Mouse (Mus musculus): ENCODE results near the gene Psmd13.

Psmd13 gene

DNA sequence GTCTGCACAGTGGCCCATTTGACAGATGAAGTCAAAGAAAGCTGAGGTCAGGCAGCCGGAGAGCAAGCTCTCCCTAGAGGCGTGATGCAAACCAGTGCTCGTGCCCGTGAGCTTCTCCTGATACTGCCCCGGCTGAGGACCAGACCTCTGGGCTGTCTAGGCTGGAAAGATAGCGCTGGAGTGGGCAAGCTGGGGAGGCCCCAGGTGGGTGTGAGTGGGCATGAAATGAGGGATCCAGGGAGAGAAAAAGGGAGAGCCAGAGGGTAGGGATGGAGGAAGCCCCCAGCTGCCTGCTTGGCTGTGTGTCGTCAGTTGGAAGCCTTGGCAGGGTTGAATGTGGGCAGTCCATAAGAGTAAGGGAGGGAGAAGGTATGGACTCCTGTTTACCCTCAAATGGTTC lies 62.5 kb downstream of the Psmd13 start:
- DNase-seq (ENCODE audit: low read depth, low spot score), result no peak

DNA sequence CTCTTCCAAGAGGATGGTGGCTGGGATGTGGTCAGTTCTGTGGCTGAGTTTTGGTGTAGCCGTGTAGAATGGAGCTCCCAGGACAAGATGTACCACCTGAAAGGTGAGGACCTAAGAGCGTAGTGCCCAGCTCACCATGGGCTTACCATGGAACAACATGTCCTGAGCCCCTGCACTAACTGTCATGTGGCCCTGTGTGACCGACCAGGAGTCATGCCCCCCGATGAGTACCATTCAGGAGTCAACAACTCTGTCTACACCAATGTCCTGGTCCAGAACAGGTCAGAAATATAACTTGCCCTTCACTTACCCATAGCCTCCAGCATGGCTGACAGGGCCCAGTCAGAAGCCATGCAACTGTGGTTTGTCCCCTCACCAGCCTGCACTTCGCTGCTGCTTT lies 63.5 kb downstream of the Psmd13 start:
- no peak for DNase-seq (ENCODE audit: low read depth, low spot score)

DNA sequence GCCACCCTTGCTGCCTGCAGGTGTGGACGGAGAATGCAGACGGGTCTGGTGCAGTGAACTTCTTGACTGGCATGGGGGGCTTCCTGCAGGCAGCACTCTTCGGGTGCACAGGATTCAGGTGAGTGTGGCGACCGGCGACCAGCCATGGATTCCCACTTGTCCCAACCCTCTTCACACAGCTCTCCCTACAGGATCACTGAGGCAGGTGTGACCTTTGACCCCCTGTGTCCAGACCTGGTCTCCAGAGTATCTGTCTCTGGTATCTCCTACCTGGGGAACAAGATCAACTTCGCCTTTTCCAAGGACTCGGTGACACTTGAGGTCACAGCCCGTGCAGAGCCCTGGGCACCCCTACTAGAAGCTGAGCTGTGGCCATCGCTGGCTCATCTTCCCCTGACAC lies 64.5 kb downstream of the Psmd13 start:
- no peak for DNase-seq (ENCODE audit: low read depth, low spot score)

DNA sequence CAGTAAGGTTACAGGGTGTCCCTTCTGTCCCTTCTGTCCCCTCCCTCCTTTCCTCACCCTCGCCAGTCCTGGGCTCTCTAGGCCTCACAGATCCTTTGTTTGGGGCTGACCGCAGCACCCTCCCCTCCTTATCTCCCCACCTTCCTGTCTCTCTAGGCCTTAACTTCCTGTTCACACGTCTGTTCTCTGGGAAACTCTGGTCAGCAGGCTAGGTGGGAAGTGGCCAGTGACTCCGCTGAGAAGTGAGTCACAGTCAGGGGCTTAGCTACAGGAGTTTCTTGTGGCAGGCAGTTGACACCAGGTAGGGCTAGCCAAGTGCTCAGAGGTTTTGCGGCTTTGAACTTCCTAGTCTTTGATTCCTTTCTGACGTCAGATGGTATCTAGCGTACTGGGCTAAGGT lies 65.2 kb downstream of the Psmd13 start:
- no peak for DNase-seq (ENCODE audit: low read depth, low spot score)

DNA sequence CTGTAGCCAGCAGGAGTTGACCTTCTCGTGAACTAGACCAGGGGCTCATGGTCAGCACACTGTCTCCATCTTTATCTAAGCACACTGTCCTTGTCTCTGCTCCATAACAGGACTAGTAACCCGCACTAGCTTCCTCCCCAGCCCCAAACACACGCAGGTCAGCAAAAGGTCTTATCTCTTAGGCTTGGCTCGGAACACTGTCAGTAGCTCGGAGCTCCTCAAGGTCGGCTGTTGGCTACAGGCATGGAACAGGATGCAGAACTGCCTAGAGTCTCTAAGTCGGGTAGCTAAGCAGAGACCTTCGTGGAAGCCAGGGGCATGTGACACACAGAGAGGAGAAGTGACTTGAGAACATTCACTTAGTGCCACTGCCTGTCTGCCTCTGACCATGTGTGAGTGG lies 66.4 kb downstream of the Psmd13 start:
- DNase-seq (ENCODE audit: low read depth, low spot score), result no peak

All from c-Kit-negative CD71-positive TER-119-positive erythroid progenitor cells, embryonic 14.5 days (primary cell).